Mouse (Mus musculus) brain, embryonic 18.5 days (tissue): ENCODE data around the gene Gja1.
A peak's percentile ranks its signal among the peaks of the same experiment; 100 is the strongest.
"Not testable (repeated sequence)": the region's sequence is repeated elsewhere in the genome, so short reads cannot be mapped to it uniquely, and the experiment has no call there.

Experiments
- DNase-seq: peaks from one replicate; pipeline ENCODE4 v3.0.0-alpha.2; 2012; ENCODE audit warnings: low read depth, low spot score

Gja1 gene

DNA sequence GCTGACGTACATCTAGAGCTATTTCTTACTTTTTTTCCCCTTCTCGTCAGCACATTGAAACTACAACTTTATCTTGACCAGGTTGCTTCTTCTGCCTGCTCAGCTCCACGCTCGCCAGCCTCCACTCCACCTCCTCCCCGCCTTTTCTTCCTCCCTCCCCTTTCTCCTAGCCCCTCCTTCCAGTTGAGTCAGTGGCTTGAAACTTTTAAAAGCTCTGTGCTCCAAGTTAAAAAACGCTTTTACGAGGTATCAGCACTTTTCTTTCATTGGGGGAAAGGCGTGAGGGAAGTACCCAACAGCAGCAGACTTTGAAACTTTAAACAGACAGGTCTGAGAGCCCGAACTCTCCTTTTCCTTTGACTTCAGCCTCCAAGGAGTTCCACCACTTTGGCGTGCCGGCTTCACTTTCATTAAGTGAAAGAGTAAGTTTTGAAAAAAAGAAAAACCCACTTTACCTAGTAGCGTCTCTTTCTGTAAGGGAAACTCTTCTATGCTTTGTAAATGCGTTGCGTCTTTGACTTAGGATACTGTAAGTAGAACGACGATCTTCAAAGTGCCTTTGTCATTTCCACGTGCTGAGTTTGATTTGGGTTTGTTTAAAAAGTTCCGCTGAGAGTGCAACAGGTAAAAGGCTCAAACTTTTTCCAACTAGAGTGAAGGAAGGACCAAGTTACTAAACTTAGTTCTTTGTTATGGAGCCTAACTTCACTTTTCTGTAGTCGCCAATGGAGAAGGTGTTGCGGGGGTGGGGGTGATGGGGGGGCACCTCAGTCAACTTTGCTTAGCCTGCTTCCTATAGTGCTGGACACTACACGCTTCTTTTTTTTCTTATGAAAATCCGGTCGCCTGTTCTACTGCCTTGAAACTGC, at the start of gene Gja1:
TSS of gene Gja1 (plus strand) at position 234 of the 869 bp plus-strand sequence.
- DNase-seq = no peak

GRCm38 (mm10) chr10:56338851-56339489, 38.2 kb upstream of the Gja1 start:
- peak; percentile 18 for DNase-seq

- DNase-seq = no peak
Observed at GRCm38 (mm10) chr10:56360472-56360871, 16.7 kb upstream of the Gja1 start.

DNA sequence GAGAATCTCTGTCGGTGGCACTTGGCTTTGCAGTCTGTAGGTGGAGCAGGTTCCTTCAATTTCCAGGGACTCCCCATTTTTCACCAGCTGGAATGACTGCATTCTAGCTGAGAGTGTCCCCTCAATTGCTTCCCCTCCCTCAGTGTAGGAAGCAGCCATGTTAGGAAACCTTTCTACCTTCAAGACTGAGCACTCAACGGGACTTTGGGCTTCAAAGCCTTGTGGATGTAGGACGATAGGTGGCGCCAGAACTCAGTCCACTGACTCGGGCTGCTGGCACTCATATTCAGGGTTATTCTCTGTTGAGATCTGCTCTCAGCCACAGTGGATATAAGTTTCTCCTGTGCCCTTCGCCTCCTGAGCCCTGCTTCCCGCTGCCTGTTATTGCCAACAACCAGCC, 8.1 kb upstream of the Gja1 start:
- no peak for DNase-seq

DNA sequence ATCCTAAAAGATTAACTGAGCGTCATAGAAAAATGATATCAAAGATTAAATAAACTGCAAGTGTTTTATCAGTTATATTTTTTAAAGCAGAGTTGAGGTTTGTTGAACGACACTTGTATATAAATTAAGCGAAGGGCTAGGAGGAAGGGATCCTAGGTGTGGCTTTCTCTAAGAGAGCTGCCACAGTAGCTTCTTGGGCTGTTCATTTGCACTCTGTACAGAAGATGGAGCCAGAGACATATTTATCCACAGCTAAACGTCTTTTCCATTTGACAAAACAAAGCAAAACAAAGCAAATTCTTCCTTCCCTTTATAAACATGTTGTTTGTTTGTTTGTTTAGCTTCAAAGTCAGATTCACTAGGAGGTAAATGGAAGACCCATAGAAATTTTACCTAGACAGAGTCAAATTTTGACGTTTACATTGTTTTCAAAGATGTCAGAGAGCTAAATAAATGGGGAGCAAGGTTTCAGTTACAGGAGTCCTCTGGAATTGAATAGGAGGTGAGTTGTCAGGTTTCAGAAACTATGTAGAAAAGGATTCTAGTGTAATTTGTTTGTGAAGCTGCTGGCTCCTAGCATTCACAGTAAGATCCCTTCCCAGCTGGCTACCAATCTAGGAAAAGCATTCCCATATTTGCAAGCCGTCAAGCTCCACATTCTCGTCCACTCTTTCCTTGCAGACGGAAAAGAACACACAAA, 4.0 kb upstream of the Gja1 start:
- DNase-seq = no peak

GRCm38 (mm10) chr10:56374169-56374568, 3.0 kb upstream of the Gja1 start:
- no peak for DNase-seq

GRCm38 (mm10) chr10:56375906-56376468, 1.1 kb upstream of the Gja1 start:
- DNase-seq = no peak

GRCm38 (mm10) chr10:56377966-56378647, 977 bp downstream of the Gja1 start:
- DNase-seq = no peak

DNA sequence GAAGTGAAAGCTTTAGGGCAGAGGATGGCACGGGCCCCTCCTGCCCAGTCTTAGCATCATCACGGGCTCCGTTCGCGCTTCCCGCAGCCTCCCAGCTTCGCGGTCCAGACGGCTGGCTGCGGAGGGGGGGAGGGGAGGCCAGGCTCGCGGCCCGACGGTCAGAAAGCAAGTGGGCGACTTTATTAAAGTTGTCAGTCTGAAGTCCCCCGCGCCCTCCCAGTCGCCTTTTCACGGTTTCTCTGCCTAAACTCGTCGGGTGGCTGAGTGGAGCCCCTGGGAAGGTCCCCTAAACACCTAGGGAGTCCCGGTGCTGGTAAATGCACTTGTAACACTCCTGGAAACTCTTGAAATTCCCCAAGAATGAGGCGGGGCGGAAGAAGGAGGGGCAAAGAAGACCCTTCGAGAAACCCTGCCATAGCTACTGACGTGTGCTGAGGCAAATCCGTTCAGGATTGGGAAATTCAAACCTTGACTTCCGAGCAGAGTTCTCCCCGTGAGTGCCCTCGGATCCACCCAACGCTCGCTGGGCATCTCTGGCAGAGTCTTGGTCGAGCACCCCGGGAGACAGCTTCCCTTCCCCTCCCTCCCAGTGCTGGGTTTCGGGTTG, 1.6 kb downstream of the Gja1 start:
- DNase-seq = no peak

DNA sequence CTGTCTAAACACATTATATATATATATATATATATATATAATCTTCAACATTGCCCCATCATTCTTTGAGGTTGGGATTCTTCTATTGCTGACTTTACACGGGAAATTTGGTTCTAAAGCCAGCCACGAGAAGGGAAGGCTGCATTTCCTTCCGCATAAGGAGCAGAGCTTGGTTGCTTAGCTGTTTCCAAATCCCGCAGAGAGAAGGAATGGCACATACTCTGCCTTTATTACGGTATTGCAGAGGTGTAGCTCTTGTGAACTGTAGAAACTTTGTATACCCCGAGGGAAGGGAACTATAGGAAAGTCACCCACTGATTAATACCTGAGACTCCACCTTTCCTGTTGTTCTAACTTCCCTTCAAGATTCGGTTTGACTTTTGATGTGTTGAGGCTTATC, 2.6 kb downstream of the Gja1 start:
- no peak for DNase-seq

GRCm38 (mm10) chr10:56385195-56386109, 8.3 kb downstream of the Gja1 start:
- no peak for DNase-seq

DNA sequence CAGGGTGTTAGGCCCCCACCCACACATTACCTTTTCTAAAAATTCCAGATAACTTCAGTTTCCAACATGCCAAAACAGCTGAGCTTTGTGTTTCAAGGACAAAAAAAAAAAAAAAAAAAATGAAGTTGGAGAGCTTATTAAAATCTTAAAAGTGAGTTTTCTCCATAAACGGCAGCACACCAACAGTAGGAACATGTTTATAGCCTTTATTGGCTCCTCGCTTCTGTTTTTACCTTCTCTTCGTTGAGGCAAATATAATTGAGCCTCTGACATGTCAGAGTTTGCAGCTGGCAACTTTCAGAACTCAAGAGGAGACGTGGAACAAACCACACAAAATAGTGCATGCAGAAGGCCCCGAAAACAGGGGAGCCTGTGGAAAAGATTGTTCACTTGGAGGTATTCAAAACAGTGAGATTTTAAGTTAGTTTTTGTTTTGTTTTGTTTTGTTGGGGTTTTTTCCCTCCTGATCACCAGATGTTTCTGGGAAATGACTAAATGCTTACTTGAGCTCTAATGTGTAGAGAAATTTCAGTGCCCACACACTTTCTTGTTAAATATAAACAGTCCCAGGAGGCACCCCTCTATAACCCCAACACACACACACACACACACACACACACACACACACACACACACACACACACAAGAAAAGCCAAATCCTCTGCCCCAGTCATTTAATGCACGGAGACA, 16.1 kb downstream of the Gja1 start:
- DNase-seq = no peak

GRCm38 (mm10) chr10:56393815-56394417, 16.8 kb downstream of the Gja1 start:
- not testable (repeated sequence) for DNase-seq

- no peak for DNase-seq
Observed at GRCm38 (mm10) chr10:56397875-56398274, 20.7 kb downstream of the Gja1 start.

GRCm38 (mm10) chr10:56398310-56398709, 21.2 kb downstream of the Gja1 start:
- no peak for DNase-seq

- DNase-seq = not testable (repeated sequence)
Observed at GRCm38 (mm10) chr10:56401396-56401795, 24.3 kb downstream of the Gja1 start.

DNA sequence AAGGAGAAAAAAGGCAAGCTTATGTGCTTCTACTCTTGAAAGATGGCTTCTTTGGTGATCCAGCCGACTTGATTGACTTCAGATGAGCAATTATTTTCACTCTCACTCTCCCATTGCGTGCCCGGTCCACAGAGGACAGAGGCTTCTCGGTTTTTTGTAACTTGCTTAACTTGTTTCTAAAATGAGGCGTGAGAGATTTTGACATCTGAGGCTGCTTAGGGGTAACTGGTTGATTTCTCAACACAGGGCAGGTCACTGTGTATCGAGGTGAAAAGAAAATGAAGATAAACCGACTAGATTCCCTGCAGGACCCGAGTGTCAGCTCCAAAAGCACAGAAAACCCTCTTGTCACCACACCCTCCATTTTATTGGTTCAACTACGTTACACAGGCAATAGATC, 28.8 kb downstream of the Gja1 start:
- no peak for DNase-seq

GRCm38 (mm10) chr10:56406386-56407130, 29.4 kb downstream of the Gja1 start:
- no peak for DNase-seq
